Mouse (Mus musculus) MEL (cell line): ENCODE measurements at regions not wholly inside any gene's neighbourhood (a gene's known extent, or its start where the extent isn't known, plus 50 kb on each side); places are given as distances from the start of the nearest gene placed in this dataset.

ENCODE experiments used
- CTCF ChIP-seq, 3 experiments: IDR thresholded peaks in 2 of 3; conservative IDR thresholded peaks in 1 of 3; 2 replicates each; pipeline ENCODE4 v1.5.1; 2011 to 2012; ENCODE audit warnings: low read length in 3 of 3, low read depth in 2 of 3, mild to moderate bottlenecking in 2 of 3, improper control_type of control experiment in 1 of 3, inconsistent platforms in 1 of 3, mixed read lengths in 1 of 3, moderate library complexity in 1 of 3; ENCODE audit not compliant: control insufficient read depth in 1 of 3, insufficient read depth in 1 of 3, poor library complexity in 1 of 3, severe bottlenecking in 1 of 3
- EP300 ChIP-seq, 2 experiments: IDR thresholded peaks; 2 replicates each; pipeline ENCODE4 v1.6.1; 2011; ENCODE audit warnings: improper control_type of control experiment in 2 of 2, low read length in 2 of 2, low read depth in 1 of 2, mild to moderate bottlenecking in 1 of 2
- GATA1 ChIP-seq: IDR thresholded peaks from 2 replicates; pipeline ENCODE4 v1.6.1; 2011; ENCODE audit warnings: low read depth, low read length, improper control_type of control experiment
- HCFC1 ChIP-seq: IDR thresholded peaks from 2 replicates; pipeline ENCODE4 v1.6.1; 2012; ENCODE audit warnings: low read depth, mild to moderate bottlenecking, inconsistent platforms, low read length, improper control_type of control experiment, moderate library complexity
- KAT2A ChIP-seq: conservative IDR thresholded peaks from 2 replicates; pipeline ENCODE4 v1.6.1; 2012; ENCODE audit warnings: low read depth, low read length, improper control_type of control experiment, inconsistent platforms
- NRF1 ChIP-seq: IDR thresholded peaks from 2 replicates; pipeline ENCODE4 v1.6.1; 2014; ENCODE audit warnings: low read depth, mild to moderate bottlenecking, inconsistent platforms, low read length, improper control_type of control experiment, moderate library complexity; ENCODE audit not compliant: poor library complexity, insufficient read depth, severe bottlenecking
- POLR2A ChIP-seq, 2 experiments: IDR thresholded peaks; 2 replicates each; pipeline ENCODE4 v1.6.1; 2011 to 2012; ENCODE audit warnings: low read length in 2 of 2, mild to moderate bottlenecking in 2 of 2, control low read depth in 1 of 2, improper control_type of control experiment in 1 of 2, low read depth in 1 of 2, moderate library complexity in 1 of 2; ENCODE audit not compliant: control insufficient read depth in 1 of 2, insufficient read depth in 1 of 2, poor library complexity in 1 of 2
- TAL1 ChIP-seq: IDR thresholded peaks from 2 replicates; pipeline ENCODE4 v1.6.1; 2012; ENCODE audit warnings: mild to moderate bottlenecking, inconsistent platforms, low read length, moderate library complexity, mixed read lengths
- ZC3H11A ChIP-seq: IDR thresholded peaks from 2 replicates; pipeline ENCODE4 v1.6.1; 2012; ENCODE audit warnings: low read depth, mild to moderate bottlenecking, inconsistent platforms, low read length, improper control_type of control experiment
- ZNF384 ChIP-seq: IDR thresholded peaks from 2 replicates; pipeline ENCODE4 v1.6.1; 2012; ENCODE audit warnings: low read depth, mild to moderate bottlenecking, inconsistent platforms, low read length, improper control_type of control experiment

DNA sequence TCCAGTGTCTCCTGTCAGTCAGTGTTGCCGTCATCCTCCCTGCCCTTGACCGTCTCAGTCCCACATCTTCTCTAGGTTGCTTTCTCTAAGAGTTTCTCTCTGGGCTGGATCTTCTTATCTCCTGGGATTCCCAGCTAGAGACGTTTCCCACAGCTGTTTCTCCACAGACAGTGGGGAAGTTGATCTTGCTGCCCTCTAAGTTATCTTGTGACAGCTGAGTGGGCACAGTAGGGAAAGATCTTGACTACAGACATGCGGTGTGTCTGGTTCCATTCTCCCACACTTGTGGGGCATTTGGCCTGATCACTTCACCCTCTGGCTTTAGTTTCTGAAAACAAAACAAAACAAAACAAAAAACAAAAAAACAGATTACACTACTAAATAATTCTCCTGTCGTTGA, 165.2 kb upstream of the Tyw5 start:
- no peak for TF ChIP-seq NRF1
- TF ChIP-seq CTCF (IDR thresholded peaks at IDR 0.05 in 2 of 3, conservative IDR thresholded peaks at IDR 0.05 in 1 of 3; ENCODE audit: control insufficient read depth in 1 of 3, insufficient read depth in 1 of 3, low read depth in 2 of 3, low read length in 3 of 3, poor library complexity in 1 of 3, severe bottlenecking in 1 of 3), result no peak
- no peak for TF ChIP-seq TAL1
- TF ChIP-seq HCFC1, result no peak
- no peak for TF ChIP-seq KAT2A
- TF ChIP-seq GATA1, result no peak
- no peak for TF ChIP-seq EP300 (IDR thresholded peaks at IDR 0.05; ENCODE audit: low read depth in 1 of 2, low read length in 2 of 2)
- no peak for TF ChIP-seq ZC3H11A
- no peak for TF ChIP-seq ZNF384
- TF ChIP-seq POLR2A (IDR thresholded peaks at IDR 0.05; ENCODE audit: control insufficient read depth in 1 of 2, insufficient read depth in 1 of 2, low read depth in 1 of 2, low read length in 2 of 2, poor library complexity in 1 of 2), result no peak
